Mouse (Mus musculus) olfactory bulb, adult 2 months (tissue): ENCODE data around the gene Pnpla1.

Experiments
- CTCF ChIP-seq: fragments of 200-500 bp; IDR thresholded peaks from 2 replicates; pipeline ENCODE4 v1.5.1; 2012; ENCODE audit warnings: low read depth, mild to moderate bottlenecking, low read length, moderate library complexity; ENCODE audit not compliant: insufficient read depth
- POLR2A ChIP-seq: fragments of 200-500 bp; IDR thresholded peaks from 2 replicates; pipeline ENCODE4 v1.6.1; 2012; ENCODE audit warnings: mild to moderate bottlenecking, low read depth, low read length, moderate library complexity; ENCODE audit not compliant: insufficient read depth

GRCm38 (mm10) chr17:28926380-28926779, 68.2 kb downstream of the Pnpla1 start:
- peak; percentile 87 for TF ChIP-seq CTCF
- TF ChIP-seq POLR2A: no peak
